Mouse (Mus musculus) embryonic fibroblast, embryonic 13.5 days (primary cell): Measurements from ENCODE around the gene Srp54b.
"Not testable (repeated sequence)": the region's sequence is repeated elsewhere in the genome, so short reads cannot be mapped to it uniquely, and the experiment has no call there.

Experiments
- CTCF ChIP-seq: IDR thresholded peaks from 2 replicates; pipeline ENCODE4 v1.5.1; 2011; ENCODE audit warnings: mild to moderate bottlenecking, control low read depth, low read length, moderate library complexity, borderline replicate concordance; ENCODE audit not compliant: insufficient read depth
- POLR2A ChIP-seq: IDR thresholded peaks from 2 replicates; pipeline ENCODE4 v1.6.1; 2011; ENCODE audit warnings: low read depth, mild to moderate bottlenecking, control low read depth, low read length, moderate library complexity

DNA sequence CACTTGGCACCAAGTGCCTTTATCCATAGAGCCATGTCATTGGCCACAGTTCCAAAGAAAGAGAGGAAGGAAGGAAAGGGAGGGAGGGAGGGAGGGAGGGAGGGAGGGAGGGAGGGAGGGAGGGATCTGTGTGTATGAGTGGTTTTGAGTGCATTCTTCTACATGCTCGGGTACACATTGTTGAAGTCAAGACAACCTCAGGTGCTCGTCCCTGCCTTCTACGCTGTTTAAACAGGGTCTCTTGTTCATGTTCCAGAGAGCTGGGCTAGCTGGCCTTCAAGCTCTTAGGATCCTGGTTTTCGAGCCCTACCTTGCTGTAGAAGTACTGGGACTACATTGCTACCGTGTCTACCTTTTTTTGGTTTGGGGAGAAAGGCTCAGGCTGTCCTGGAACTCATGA is 34.2 kb downstream of the Srp54b start:
- not testable (repeated sequence) for TF ChIP-seq CTCF, POLR2A
